18 mouse cellular contexts compared by ENCODE assay signal in genomic region chr3:133599731-133600130, GRCm38 (mm10). TPM values are rescaled to one million over a fixed set of nuclear protein-coding genes. Genes with fewer than 3 reads are reported as not detected.
DNase-seq lines count a peak whose midpoint lies in the region; ATAC-seq and TF ChIP-seq lines count a peak whose summit lies in the region.
"Had no signal": no experiment of that assay in that cellular context is flagged by ENCODE, and none has a peak within 500 bp of the region (broad histone marks: within the 10 kb centered on the region; RNA-seq: fewer than 3 reads in every experiment).

No protein-coding gene starts in this region.

- H3K9me3 ChIP-seq in heart, embryonic 12.5 days (replicated peaks): no peaks in the 10 kb centered on the region
- H3K9me3 ChIP-seq in embryonic facial prominence, embryonic 13.5 days: no peaks in the 10 kb centered on the region
- no peaks in the 10 kb centered on the region for H3K9me3 ChIP-seq in limb, embryonic 10.5 days (replicated peaks)
- H3K9me3 ChIP-seq in stomach, postnatal 0 days (ENCODE audit: control insufficient read depth, low read length): no peaks in the 10 kb centered on the region
- H3K9me3 ChIP-seq: forebrain, embryonic 10.5 days; forebrain, embryonic 15.5 days; hindbrain, embryonic 10.5 days; intestine, embryonic 15.5 days had no signal

- H3K4me2 ChIP-seq in heart, embryonic 12.5 days: no peak overlapping the region
- H3K4me2 ChIP-seq in embryonic facial prominence, embryonic 13.5 days: no peak overlapping the region
- no peak overlapping the region for H3K4me2 ChIP-seq in stomach, postnatal 0 days (replicated peaks; ENCODE audit: low read depth)
- H3K4me2 ChIP-seq: hindbrain, embryonic 14.5 days; intestine, embryonic 15.5 days had no signal

- DNase-seq in heart, postnatal 25 days (ENCODE audit: low spot score): no peak
- DNase-seq in limb, embryonic 10.5 days (ENCODE audit: low spot score): no peak
- no peak for DNase-seq in stomach, postnatal 0 days (ENCODE audit: low spot score)
- no peak for DNase-seq in cerebellum, postnatal 25 days
- DNase-seq in ovary, postnatal 10 days (ENCODE audit: low spot score): no peak
- DNase-seq: adrenal gland, adult 8-10 months; adrenal gland, postnatal 36 days; cerebellum, adult 2 months; cerebellum, postnatal 10 days; kidney, adult 2 months had no signal

- no peak overlapping the region for H3K9ac ChIP-seq in heart, embryonic 12.5 days
- H3K9ac ChIP-seq in embryonic facial prominence, embryonic 13.5 days: no peak overlapping the region
- no peak overlapping the region for H3K9ac ChIP-seq in stomach, postnatal 0 days (ENCODE audit: low read length)
- H3K9ac ChIP-seq: forebrain, embryonic 15.5 days; hindbrain, embryonic 14.5 days; intestine, embryonic 15.5 days had no signal

- no peak overlapping the region for H3K4me3 ChIP-seq in heart, embryonic 12.5 days
- no peak overlapping the region for H3K4me3 ChIP-seq in embryonic facial prominence, embryonic 13.5 days
- no peak overlapping the region for H3K4me3 ChIP-seq in limb, embryonic 10.5 days
- no peak overlapping the region for H3K4me3 ChIP-seq in stomach, postnatal 0 days (ENCODE audit: low read depth, low read length)
- H3K4me3 ChIP-seq: erythroblast, embryonic 14.5 days; forebrain, embryonic 10.5 days; forebrain, embryonic 15.5 days; hindbrain, embryonic 10.5 days; intestine, embryonic 15.5 days had no signal

- TF ChIP-seq CTCF in stomach, postnatal 0 days (IDR thresholded peaks at IDR 0.05; ENCODE audit: low read depth): no peak

- TF ChIP-seq EP300 in stomach, postnatal 0 days (optimal IDR thresholded peaks at IDR 0.05): no peak

- no peak for ATAC-seq in heart, embryonic 12.5 days (ENCODE audit: insufficient number of reproducible peaks, low FRiP score)
- no peak for ATAC-seq in embryonic facial prominence, embryonic 13.5 days (ENCODE audit: insufficient number of reproducible peaks, insufficient read depth, low FRiP score, low TSS enrichment, low read depth)
- ATAC-seq in stomach, postnatal 0 days (ENCODE audit: low FRiP score, low TSS enrichment): no peak
- ATAC-seq: intestine, embryonic 15.5 days had no signal

- peaks cover 11% of the 10 kb centered on the region for H3K4me1 ChIP-seq in heart, embryonic 12.5 days (replicated peaks)
- H3K4me1 ChIP-seq in embryonic facial prominence, embryonic 13.5 days: peaks cover 16% of the 10 kb centered on the region
- peaks cover 11% of the 10 kb centered on the region for H3K4me1 ChIP-seq in limb, embryonic 10.5 days
- H3K4me1 ChIP-seq in stomach, postnatal 0 days (replicated peaks; ENCODE audit: control insufficient read depth, insufficient read depth): 0 out of 2 replicates have a peak, but pooled peaks cover 2% of the 10 kb centered on the region

- WGBS in heart, embryonic 12.5 days: 82% methylated on average over 7 of the region's 7 CpGs
- 90% methylated on average over 7 of the region's 7 CpGs for WGBS in embryonic facial prominence, embryonic 13.5 days
- 92% methylated on average over 7 of the region's 7 CpGs for WGBS in limb, embryonic 10.5 days
- 88% methylated on average over 7 of the region's 7 CpGs for WGBS in stomach, postnatal 0 days

- peak overlapping the region; percentile 68; the same call in 1 of the 2 replicates for H3K27ac ChIP-seq in heart, embryonic 12.5 days (ENCODE audit: poor library complexity, severe bottlenecking)
- H3K27ac ChIP-seq in embryonic facial prominence, embryonic 13.5 days: peak overlapping the region; percentile 68; the same call in 1 of the 2 replicates
- 0 out of 2 replicates have a peak overlapping the region, but pooled peaks have one; percentile 78 for H3K27ac ChIP-seq in limb, embryonic 10.5 days
- H3K27ac ChIP-seq in stomach, postnatal 0 days (replicated peaks): peak overlapping the region; percentile 20; the same call in 1 of the 2 replicates
- H3K27ac ChIP-seq: intestine, embryonic 15.5 days had no signal

- H3K36me3 ChIP-seq in heart, embryonic 12.5 days: no peaks in the 10 kb centered on the region
- no peaks in the 10 kb centered on the region for H3K36me3 ChIP-seq in embryonic facial prominence, embryonic 13.5 days
- H3K36me3 ChIP-seq in limb, embryonic 10.5 days: no peaks in the 10 kb centered on the region
- no peaks in the 10 kb centered on the region for H3K36me3 ChIP-seq in stomach, postnatal 0 days (ENCODE audit: control insufficient read depth, insufficient read depth, low read length)
- H3K36me3 ChIP-seq: forebrain, embryonic 10.5 days; forebrain, embryonic 15.5 days; hindbrain, embryonic 10.5 days; intestine, embryonic 15.5 days had no signal

- intact Hi-C loops in heart, postnatal 25 days (cut with DNase I): loop anchor here (5.0 kb wide), 1 partner anchor 52 kb away; the partner anchor contains the start of gene Tet2

- H3K27me3 ChIP-seq in heart, embryonic 12.5 days (replicated peaks): no peaks in the 10 kb centered on the region
- H3K27me3 ChIP-seq in embryonic facial prominence, embryonic 13.5 days: no peaks in the 10 kb centered on the region
- H3K27me3 ChIP-seq in limb, embryonic 10.5 days (ENCODE audit: low read depth, poor library complexity, severe bottlenecking): no peaks in the 10 kb centered on the region
- no peaks in the 10 kb centered on the region for H3K27me3 ChIP-seq in stomach, postnatal 0 days (ENCODE audit: control insufficient read depth, insufficient read depth, low read length)
- H3K27me3 ChIP-seq: forebrain, embryonic 15.5 days; intestine, embryonic 15.5 days had no signal

RNA-seq across cellular contexts. Expression of gene Tet2, which starts 54.8 kb away (rescaled TPM):
- polyA plus RNA-seq in heart, embryonic 12.5 days (2016; fragmentation: Nextera tagmentation; extraction: Ambion mirVana): 15.3 and 16.3 TPM in 2 replicates
- total RNA-seq in heart, postnatal 25 days (2021): 10 to 100 TPM; 20.3 to 20.6 TPM
- polyA plus RNA-seq in embryonic facial prominence, embryonic 13.5 days (2015; fragmentation: Nextera tagmentation; extraction: Ambion mirVana): 21.1 and 23.4 TPM in 2 replicates
- polyA plus RNA-seq in limb, embryonic 10.5 days (2016; fragmentation: Nextera tagmentation; extraction: Ambion mirVana): 12.3 and 15.0 TPM in 2 replicates
- 11.2 and 12.9 TPM in 2 replicates for polyA plus RNA-seq in stomach, postnatal 0 days (2015; fragmentation: Nextera tagmentation; extraction: Ambion mirVana)

Comparison
In these comparisons a context has a peak if more than half of its experiments do, and no peak if none do; other contexts are left out.
1. H3K27ac ChIP-seq: peak in every context shown above with its lines; median percentile 78 in limb, embryonic 10.5 days; 68 in heart, embryonic 12.5 days; 68 in embryonic facial prominence, embryonic 13.5 days; 20 in stomach, postnatal 0 days.